Mouse (Mus musculus): Measurements from ENCODE around the gene Rad51b. TPM values are rescaled to one million over a fixed set of nuclear protein-coding genes. Genes with fewer than 3 reads are reported as not detected.
A peak's percentile ranks its signal among the peaks of the same experiment; 100 is the strongest.

Rad51b gene
- total and polyA plus RNA-seq, 2 experiments from 2014 or later: 1.4 to 1.8 TPM

- Histone ChIP-seq H3K36me3 (replicated peaks; ENCODE audit: control insufficient read depth, insufficient read depth, low read length) (no peaks in the 10 kb centered on the region), H3K4me2 (ENCODE audit: low read depth, low read length) (no peak overlapping the region), H3K9ac (replicated peaks; ENCODE audit: low read depth, low read length) (no peak overlapping the region), H3K4me3 (ENCODE audit: low read depth, low read length) (no peak overlapping the region), H3K9me3 (replicated peaks; ENCODE audit: control insufficient read depth, low read length) (no peaks in the 10 kb centered on the region), H3K27me3 (ENCODE audit: control insufficient read depth, insufficient read depth, low read length) (no peaks in the 10 kb centered on the region), H3K27ac (ENCODE audit: low read depth) (no peak overlapping the region), H3K4me1 (ENCODE audit: control insufficient read depth, insufficient read depth) (peaks cover 5% of the 10 kb centered on the region; the same call in 1 of the 2 replicates)
- DNase-seq (ENCODE audit: low spot score) (no peak), ATAC-seq (ENCODE audit: insufficient read depth, low read depth) (no peak; the same call in 1 of the 2 replicates)
- no peak for TF ChIP-seq CTCF (IDR thresholded peaks at IDR 0.05; ENCODE audit: low read depth)
- no peak for TF ChIP-seq EP300 (IDR thresholded peaks at IDR 0.05; ENCODE audit: low read depth)
- 47% methylated on average over 10 of the region's 10 CpGs for WGBS
Observed at GRCm38 (mm10) chr12:79719091-79719846, 422.2 kb downstream of the Rad51b start.

GRCm38 (mm10) chr12:79719847-79720201 lies 422.7 kb downstream of the Rad51b start:
- H3K9ac ChIP-seq (replicated peaks; ENCODE audit: low read depth, low read length): no peak overlapping the region
- no peaks in the 10 kb centered on the region for H3K36me3 ChIP-seq (replicated peaks; ENCODE audit: control insufficient read depth, insufficient read depth, low read length)
- ATAC-seq (ENCODE audit: insufficient read depth, low read depth) (no peak), DNase-seq (ENCODE audit: low spot score) (no peak)
- H3K27ac ChIP-seq (ENCODE audit: low read depth): no peak overlapping the region
- peaks cover 5% of the 10 kb centered on the region; the same call in 1 of the 2 replicates for H3K4me1 ChIP-seq (ENCODE audit: control insufficient read depth, insufficient read depth)
- WGBS: 73% methylated on average over 1 of the region's 1 CpGs
- H3K9me3 ChIP-seq (replicated peaks; ENCODE audit: control insufficient read depth, low read length): no peaks in the 10 kb centered on the region
- no peaks in the 10 kb centered on the region for H3K27me3 ChIP-seq (ENCODE audit: control insufficient read depth, insufficient read depth, low read length)
- TF ChIP-seq EP300 (IDR thresholded peaks at IDR 0.05; ENCODE audit: low read depth): no peak
- no peak for TF ChIP-seq CTCF (IDR thresholded peaks at IDR 0.05; ENCODE audit: low read depth)
- no peak overlapping the region for H3K4me3 ChIP-seq (ENCODE audit: low read depth, low read length)
- no peak overlapping the region for H3K4me2 ChIP-seq (ENCODE audit: low read depth, low read length)

- ATAC-seq (ENCODE audit: insufficient read depth, low read depth) (no peak), DNase-seq (ENCODE audit: low spot score) (no peak)
- no peaks in the 10 kb centered on the region for H3K27me3 ChIP-seq (ENCODE audit: control insufficient read depth, insufficient read depth, low read length)
Observed at GRCm38 (mm10) chr12:79724875-79725274, 427.8 kb downstream of the Rad51b start.

GRCm38 (mm10) chr12:79725711-79726110 lies 428.6 kb downstream of the Rad51b start:
- no peak overlapping the region for H3K4me2 ChIP-seq (ENCODE audit: low read depth, low read length)
- DNase-seq (ENCODE audit: low spot score): no peak

More at GRCm38 (mm10) chr12:79724875-79725274, 427.8 kb downstream of the Rad51b start:
- Histone ChIP-seq H3K27ac (ENCODE audit: low read depth) (no peak overlapping the region), H3K4me2 (ENCODE audit: low read depth, low read length) (no peak overlapping the region), H3K9me3 (replicated peaks; ENCODE audit: control insufficient read depth, low read length) (peaks cover 16% of the 10 kb centered on the region), H3K9ac (replicated peaks; ENCODE audit: low read depth, low read length) (no peak overlapping the region), H3K36me3 (replicated peaks; ENCODE audit: control insufficient read depth, insufficient read depth, low read length) (0 out of 2 replicates have a peak, but pooled peaks cover 3% of the 10 kb centered on the region), H3K4me3 (ENCODE audit: low read depth, low read length) (no peak overlapping the region), H3K4me1 (ENCODE audit: control insufficient read depth, insufficient read depth) (peaks cover 8% of the 10 kb centered on the region; the same call in 1 of the 2 replicates)
- TF ChIP-seq CTCF (IDR thresholded peaks at IDR 0.05; ENCODE audit: low read depth): no peak
- no peak for TF ChIP-seq EP300 (IDR thresholded peaks at IDR 0.05; ENCODE audit: low read depth)

GRCm38 (mm10) chr12:79726116-79726515 lies 429.0 kb downstream of the Rad51b start:
- Histone ChIP-seq H3K4me3 (ENCODE audit: low read depth, low read length) (no peak overlapping the region), H3K9ac (replicated peaks; ENCODE audit: low read depth, low read length) (no peak overlapping the region), H3K27ac (ENCODE audit: low read depth) (peak overlapping the region; percentile 38; the same call in 1 of the 2 replicates), H3K36me3 (replicated peaks; ENCODE audit: control insufficient read depth, insufficient read depth, low read length) (0 out of 2 replicates have a peak, but pooled peaks cover 3% of the 10 kb centered on the region), H3K9me3 (replicated peaks; ENCODE audit: control insufficient read depth, low read length) (peaks cover 16% of the 10 kb centered on the region), H3K4me2 (ENCODE audit: low read depth, low read length) (no peak overlapping the region), H3K4me1 (ENCODE audit: control insufficient read depth, insufficient read depth) (peaks cover 8% of the 10 kb centered on the region; the same call in 1 of the 2 replicates), H3K27me3 (ENCODE audit: control insufficient read depth, insufficient read depth, low read length) (no peaks in the 10 kb centered on the region)
- ATAC-seq (ENCODE audit: insufficient read depth, low read depth) (no peak), DNase-seq (ENCODE audit: low spot score) (no peak)
- 75% methylated on average over 2 of the region's 2 CpGs for WGBS
- no peak for TF ChIP-seq EP300 (IDR thresholded peaks at IDR 0.05; ENCODE audit: low read depth)
- no peak for TF ChIP-seq CTCF (IDR thresholded peaks at IDR 0.05; ENCODE audit: low read depth)

More at GRCm38 (mm10) chr12:79725711-79726110, 428.6 kb downstream of the Rad51b start:
- Histone ChIP-seq H3K27me3 (ENCODE audit: control insufficient read depth, insufficient read depth, low read length) (no peaks in the 10 kb centered on the region), H3K9ac (replicated peaks; ENCODE audit: low read depth, low read length) (no peak overlapping the region), H3K36me3 (replicated peaks; ENCODE audit: control insufficient read depth, insufficient read depth, low read length) (0 out of 2 replicates have a peak, but pooled peaks cover 3% of the 10 kb centered on the region), H3K9me3 (replicated peaks; ENCODE audit: control insufficient read depth, low read length) (peaks cover 16% of the 10 kb centered on the region), H3K4me3 (ENCODE audit: low read depth, low read length) (no peak overlapping the region), H3K4me1 (ENCODE audit: control insufficient read depth, insufficient read depth) (peaks cover 8% of the 10 kb centered on the region; the same call in 1 of the 2 replicates), H3K27ac (ENCODE audit: low read depth) (no peak overlapping the region)
- ATAC-seq (ENCODE audit: insufficient read depth, low read depth): no peak
- TF ChIP-seq CTCF (IDR thresholded peaks at IDR 0.05; ENCODE audit: low read depth): no peak
- no peak for TF ChIP-seq EP300 (IDR thresholded peaks at IDR 0.05; ENCODE audit: low read depth)
